Mouse (Mus musculus): ENCODE data around the gene Anapc15. TPM values are rescaled to one million over a fixed set of nuclear protein-coding genes. Genes with fewer than 3 reads are reported as not detected.
A peak's percentile ranks its signal among the peaks of the same experiment; 100 is the strongest.

Anapc15 gene
- polyA plus RNA-seq (2016; fragmentation: Nextera tagmentation; extraction: Ambion mirVana) = 118 and 119 TPM in 2 replicates

DNA sequence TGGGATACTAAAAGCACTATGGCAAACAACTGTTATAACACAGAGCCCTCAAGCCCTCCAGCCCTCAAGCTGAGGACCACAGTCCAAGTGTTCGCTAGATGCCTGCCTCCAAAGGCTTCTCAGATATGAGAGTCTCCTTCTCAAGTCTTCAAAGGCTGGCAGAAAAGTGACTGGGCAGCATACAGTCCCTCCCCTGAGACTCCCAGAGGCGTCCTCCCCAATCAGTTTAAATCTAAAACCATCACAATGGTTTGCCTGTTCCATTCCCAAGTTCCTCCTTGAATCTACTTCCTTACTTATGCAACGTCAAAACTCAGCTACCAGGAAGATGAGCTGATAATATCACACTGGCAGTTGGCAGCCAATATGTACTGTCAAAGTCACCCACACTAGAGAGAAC, at the start of gene Anapc15:
Anapc15 (plus strand) TSS at position 301 of the 400 bp plus-strand sequence.
- no peaks in the 10 kb centered on the region for H3K27me3 ChIP-seq (replicated peaks; ENCODE audit: low read depth, poor library complexity, severe bottlenecking)
- no peaks in the 10 kb centered on the region for H3K4me1 ChIP-seq
- no peaks in the 10 kb centered on the region for H3K36me3 ChIP-seq (replicated peaks)
- no peak within 1 kb of the TSS for H3K27ac ChIP-seq (replicated peaks)
- no peak for DNase-seq (ENCODE audit: low spot score)
- WGBS = 71% methylated on average over 3 of the region's 3 CpGs
- no peak within 1 kb of the TSS for H3K4me3 ChIP-seq
- H3K9me3 ChIP-seq = no peaks in the 10 kb centered on the region

DNA sequence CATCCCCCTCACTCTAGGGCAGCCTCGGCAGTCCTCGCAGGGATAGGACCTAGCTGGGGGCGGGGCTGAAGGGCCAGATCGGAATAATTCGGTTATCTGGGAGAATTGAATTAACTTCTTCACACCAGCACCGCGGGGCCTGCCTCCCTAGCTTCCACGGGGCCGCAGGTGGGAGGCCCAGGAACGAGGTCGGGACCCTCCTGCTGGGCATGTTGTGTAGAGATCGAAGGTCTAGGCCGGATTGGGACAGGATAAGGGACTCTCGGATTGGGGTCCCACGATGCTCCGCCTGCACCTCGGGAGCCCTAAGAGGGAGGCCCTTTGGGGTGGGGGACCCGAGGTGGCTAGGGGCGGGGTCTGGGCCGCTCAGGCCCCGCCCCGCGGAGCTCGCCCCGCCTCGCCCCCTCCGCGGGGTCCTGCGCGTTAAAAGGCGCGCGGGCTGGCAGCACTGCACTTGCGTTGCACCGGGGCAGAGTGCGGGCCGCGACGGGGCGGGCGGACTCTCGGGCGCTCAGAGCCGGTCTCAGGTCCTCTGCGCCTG, 45.6 kb upstream of the Anapc15 start, which contains the start of gene Phox2a:
Phox2a (plus strand) TSS at position 453 of the 541 bp plus-strand sequence.
- peak; percentile 36 for DNase-seq (ENCODE audit: low spot score)

DNA sequence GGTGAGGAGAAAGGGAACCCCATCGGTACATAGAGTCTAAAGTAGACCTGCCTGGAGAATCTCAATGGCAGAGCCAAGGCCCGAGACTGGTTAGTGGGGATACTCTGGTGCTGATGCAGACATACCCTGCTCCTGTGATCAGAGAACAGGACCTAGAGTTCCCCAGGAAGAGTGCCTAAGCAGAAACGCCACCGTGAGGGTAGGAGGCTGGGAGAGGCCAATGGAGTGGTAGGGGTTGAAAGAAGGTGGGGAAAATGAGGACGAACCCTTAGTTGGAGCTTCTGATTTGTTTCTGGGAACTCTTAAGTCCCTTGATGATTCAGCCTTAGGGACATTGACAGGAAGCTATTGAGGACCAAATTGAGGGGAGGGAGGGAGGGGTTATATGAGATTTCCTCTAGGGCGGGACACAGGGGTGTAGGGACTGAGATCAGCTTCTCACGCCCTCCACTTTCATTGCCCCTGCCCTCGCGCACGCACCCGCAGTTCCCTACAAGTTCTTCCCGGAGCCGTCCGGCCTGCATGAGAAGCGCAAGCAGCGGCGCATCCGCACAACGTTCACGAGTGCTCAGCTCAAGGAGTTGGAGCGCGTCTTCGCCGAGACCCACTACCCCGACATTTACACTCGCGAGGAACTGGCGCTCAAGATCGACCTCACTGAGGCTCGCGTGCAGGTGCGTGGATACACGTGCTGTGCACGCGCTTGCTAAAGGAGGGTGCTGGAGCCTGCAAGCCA, 43.1 kb upstream of the Anapc15 start:
- peak; percentile 55 for DNase-seq (ENCODE audit: low spot score)
- no peak overlapping the region; the same call in 1 of the 2 replicates for H3K27ac ChIP-seq (replicated peaks)

More for the DNA sequence above, 45.6 kb upstream of the Anapc15 start, which contains the start of gene Phox2a:
- Histone ChIP-seq H3K4me3 (peak within 1 kb of the TSS; percentile 52), H3K27ac (replicated peaks) (no peak within 1 kb of the TSS; the same call in 1 of the 2 replicates), H3K4me1 (peaks cover 41% of the 10 kb centered on the region), H3K27me3 (replicated peaks; ENCODE audit: low read depth, poor library complexity, severe bottlenecking) (peaks cover 78% of the 10 kb centered on the region), H3K36me3 (replicated peaks) (peaks cover 3% of the 10 kb centered on the region), H3K9me3 (no peaks in the 10 kb centered on the region)
- 1% methylated on average over 45 of the region's 45 CpGs for WGBS

DNA sequence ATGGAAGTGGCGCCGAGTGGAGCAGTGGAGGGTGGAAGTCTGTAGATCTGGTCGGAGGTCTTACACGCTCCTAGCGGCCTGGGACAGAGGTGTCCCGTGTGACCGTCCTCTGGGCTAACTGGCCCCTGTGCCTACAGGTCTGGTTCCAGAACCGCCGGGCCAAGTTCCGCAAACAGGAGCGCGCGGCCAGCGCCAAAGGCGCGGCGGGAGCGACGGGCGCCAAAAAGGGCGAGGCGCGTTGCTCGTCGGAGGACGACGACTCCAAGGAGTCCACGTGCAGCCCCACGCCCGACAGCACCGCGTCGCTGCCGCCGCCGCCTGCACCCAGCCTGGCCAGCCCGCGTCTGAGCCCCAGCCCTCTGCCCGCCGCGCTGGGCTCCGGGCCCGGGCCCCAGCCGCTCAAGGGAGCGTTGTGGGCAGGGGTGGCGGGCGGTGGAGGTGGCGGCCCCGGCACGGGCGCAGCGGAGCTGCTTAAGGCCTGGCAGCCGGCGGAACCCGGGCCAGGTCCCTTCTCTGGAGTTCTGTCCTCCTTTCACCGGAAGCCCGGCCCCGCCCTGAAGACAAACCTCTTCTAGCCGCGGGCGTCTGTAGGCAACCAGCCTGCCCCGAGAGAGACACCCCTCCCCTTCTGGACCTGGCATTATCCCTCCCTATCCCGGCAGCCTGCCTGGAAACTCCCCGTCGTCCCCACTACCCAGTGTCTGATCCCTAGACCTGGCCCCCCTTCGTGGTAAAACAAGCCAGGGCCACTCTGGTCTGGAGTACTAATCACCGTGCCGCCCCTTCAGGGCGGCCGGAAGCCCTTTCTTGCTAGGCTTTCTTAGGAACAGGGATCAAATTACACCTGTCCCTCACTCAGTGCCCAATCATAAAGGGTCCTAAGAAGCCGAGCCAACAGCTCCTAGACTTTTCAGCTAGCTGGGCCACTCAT, 41.7 kb upstream of the Anapc15 start:
- peak; percentile 88 for DNase-seq (ENCODE audit: low spot score)
- whole genome bisulfite sequencing = under 1% methylated on average over 71 of the region's 71 CpGs
- Histone ChIP-seq H3K4me1 (peaks cover 55% of the 10 kb centered on the region), H3K4me3 (peak overlapping the region; percentile 64), H3K27ac (replicated peaks) (peak overlapping the region; percentile 90), H3K9me3 (no peaks in the 10 kb centered on the region), H3K27me3 (replicated peaks; ENCODE audit: low read depth, poor library complexity, severe bottlenecking) (peaks cover 75% of the 10 kb centered on the region), H3K36me3 (replicated peaks) (peaks cover 42% of the 10 kb centered on the region)

More for the DNA sequence above, 43.1 kb upstream of the Anapc15 start:
- peaks cover 55% of the 10 kb centered on the region for H3K4me1 ChIP-seq
- peak overlapping the region; percentile 64 for H3K4me3 ChIP-seq
- WGBS = 2% methylated on average over 35 of the region's 35 CpGs
- peaks cover 29% of the 10 kb centered on the region for H3K36me3 ChIP-seq (replicated peaks)
- peaks cover 89% of the 10 kb centered on the region for H3K27me3 ChIP-seq (replicated peaks; ENCODE audit: low read depth, poor library complexity, severe bottlenecking)
- no peaks in the 10 kb centered on the region for H3K9me3 ChIP-seq

DNA sequence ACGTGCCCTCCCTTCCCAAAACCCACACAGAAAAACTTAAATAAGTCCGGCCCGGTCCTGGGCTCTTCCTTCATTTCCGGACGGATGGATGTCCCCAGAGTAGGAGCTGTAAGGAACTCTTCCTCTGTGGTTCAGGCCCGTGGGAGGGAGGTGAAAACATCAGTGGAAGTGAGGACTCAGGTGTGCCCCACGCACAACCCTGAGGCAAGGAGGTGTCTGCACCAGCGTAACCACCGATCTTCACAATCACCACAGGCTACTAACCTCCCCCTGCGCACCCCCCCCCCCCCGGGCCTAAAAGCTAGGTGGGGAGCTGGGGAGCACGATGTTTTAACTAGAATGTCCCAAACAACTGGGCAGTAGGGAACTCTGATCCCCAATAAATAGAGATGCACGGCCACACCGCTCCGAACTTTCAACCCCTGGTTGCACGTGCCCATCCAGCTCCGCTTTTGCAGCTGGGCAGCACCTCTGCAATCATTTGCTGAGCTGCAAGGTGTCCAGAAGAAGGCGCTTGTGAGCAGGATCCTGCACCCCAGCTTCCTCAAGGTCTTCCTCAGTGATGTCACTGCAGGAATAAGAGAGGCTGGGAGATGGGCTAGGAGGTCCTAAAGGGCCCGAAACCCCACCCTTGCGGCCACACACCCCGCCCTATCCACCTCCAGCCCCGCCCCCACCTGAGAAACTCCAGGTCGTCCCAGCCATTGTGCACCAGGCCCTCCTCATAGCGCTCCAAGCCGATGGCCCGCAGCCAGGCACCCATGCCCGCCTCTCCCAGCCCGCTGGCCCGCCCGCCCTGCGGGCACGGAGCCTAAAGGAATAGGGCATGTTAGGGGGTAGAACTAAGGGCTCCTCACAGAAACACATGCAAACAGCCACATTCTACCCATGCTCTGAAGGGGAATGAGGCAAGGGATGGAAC, 40.4 kb upstream of the Anapc15 start:
- H3K4me3 ChIP-seq = 0 out of 2 replicates have a peak overlapping the region, but pooled peaks have one; percentile 64
- H3K27me3 ChIP-seq (replicated peaks; ENCODE audit: low read depth, poor library complexity, severe bottlenecking) = peaks cover 63% of the 10 kb centered on the region
- H3K27ac ChIP-seq (replicated peaks) = no peak overlapping the region
- peaks cover 49% of the 10 kb centered on the region for H3K4me1 ChIP-seq
- H3K36me3 ChIP-seq (replicated peaks) = peaks cover 55% of the 10 kb centered on the region
- 27% methylated on average over 32 of the region's 32 CpGs for WGBS
- H3K9me3 ChIP-seq = no peaks in the 10 kb centered on the region
- DNase-seq (ENCODE audit: low spot score) = peak; percentile 62

DNA sequence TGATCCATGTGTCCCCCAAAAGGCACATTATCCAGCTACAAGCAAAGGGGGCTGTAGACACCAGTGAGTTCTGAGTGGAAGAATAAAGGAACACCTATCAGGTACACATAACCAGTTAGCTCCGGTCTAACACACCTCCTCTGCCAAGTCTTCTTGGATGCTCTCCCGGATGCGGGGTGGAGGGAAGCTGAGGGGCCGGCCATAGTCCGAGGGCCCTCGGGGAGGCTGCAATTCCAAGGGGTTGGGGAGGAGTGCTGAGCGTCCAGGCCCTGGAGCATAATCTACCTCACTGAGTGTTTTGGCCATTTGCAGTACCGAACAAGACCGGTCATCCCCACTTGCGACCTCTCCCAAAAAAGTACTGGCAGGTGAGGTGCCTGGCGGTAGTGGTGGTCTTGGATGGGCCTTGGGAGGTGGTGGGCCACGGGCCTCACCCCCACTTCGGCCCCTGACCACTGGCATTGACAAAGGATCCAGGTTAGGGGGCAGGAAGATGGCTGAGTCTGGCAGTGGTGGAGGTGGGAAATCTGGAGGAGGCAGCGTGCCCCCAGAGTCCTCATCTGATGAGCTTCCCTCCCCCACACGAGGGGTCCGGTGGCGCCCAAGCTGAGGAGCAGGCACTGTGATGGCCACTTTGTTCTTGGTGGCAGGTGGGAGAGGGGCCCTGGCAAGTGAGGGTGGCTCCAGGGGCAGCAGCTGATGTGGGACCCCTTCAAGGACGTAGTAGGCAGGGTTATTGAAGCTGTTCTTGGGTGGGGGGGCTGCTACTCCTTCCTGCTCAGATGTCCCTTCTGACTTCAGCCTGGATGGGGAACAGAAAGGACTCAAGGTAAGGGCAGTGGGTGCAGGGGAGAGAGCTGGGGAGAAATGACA, 39.5 kb upstream of the Anapc15 start:
- H3K27ac ChIP-seq (replicated peaks) = no peak overlapping the region
- peaks cover 64% of the 10 kb centered on the region for H3K36me3 ChIP-seq (replicated peaks)
- WGBS = 85% methylated on average over 18 of the region's 18 CpGs
- H3K4me1 ChIP-seq = peaks cover 43% of the 10 kb centered on the region
- H3K27me3 ChIP-seq (replicated peaks; ENCODE audit: low read depth, poor library complexity, severe bottlenecking) = peaks cover 54% of the 10 kb centered on the region
- DNase-seq (ENCODE audit: low spot score) = no peak
- 0 out of 2 replicates have a peak overlapping the region, but pooled peaks have one; percentile 6 for H3K4me3 ChIP-seq
- no peaks in the 10 kb centered on the region for H3K9me3 ChIP-seq

DNA sequence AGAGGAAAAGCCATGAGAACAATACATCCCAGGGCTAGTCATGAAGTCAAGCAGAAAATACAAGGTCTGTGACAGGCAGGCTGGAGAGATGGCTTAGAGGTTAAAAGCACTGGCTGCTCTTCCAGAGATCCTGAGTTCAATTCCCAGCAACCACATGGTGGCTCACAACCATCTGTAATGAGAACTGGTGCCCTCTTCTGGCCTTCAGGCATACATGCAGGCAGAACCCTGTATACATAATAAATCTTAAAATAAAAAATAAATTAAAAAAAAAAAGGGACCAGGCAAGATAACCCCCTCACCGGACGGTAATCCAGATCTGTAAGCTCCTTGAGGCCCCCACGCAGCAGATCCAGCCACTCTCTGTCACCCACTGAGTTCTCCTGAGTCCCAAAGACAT, 33.1 kb upstream of the Anapc15 start:
- DNase-seq (ENCODE audit: low spot score) = no peak
- Histone ChIP-seq H3K36me3 (replicated peaks) (peaks cover 91% of the 10 kb centered on the region), H3K4me1 (peaks cover 19% of the 10 kb centered on the region), H3K27ac (replicated peaks) (no peak overlapping the region), H3K4me3 (no peak overlapping the region), H3K9me3 (no peaks in the 10 kb centered on the region), H3K27me3 (replicated peaks; ENCODE audit: low read depth, poor library complexity, severe bottlenecking) (no peaks in the 10 kb centered on the region)
- 99% methylated on average over 3 of the region's 3 CpGs for WGBS

DNA sequence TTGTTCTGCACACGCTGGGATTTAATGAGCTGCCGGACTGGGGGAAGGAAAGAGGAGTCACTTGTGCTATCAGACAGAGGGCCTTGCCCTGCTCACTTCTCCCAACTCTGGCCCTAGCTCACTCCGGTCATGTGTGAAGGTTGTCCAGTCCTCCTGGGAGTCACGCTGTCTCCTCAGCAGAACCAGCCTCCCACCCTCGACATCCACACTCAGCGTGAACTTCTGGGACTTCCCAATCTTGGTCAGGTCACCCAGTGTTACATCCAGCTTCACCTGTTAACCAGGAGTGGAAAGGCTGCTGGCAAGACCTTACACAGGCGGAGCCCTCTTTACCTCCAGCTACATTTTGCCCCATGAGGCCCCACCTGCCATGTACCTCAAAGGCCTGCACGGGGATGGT, 32.1 kb upstream of the Anapc15 start:
- no peaks in the 10 kb centered on the region for H3K9me3 ChIP-seq
- H3K36me3 ChIP-seq (replicated peaks) = peaks cover 80% of the 10 kb centered on the region
- no peak overlapping the region for H3K27ac ChIP-seq (replicated peaks)
- H3K27me3 ChIP-seq (replicated peaks; ENCODE audit: low read depth, poor library complexity, severe bottlenecking) = no peaks in the 10 kb centered on the region
- WGBS = 92% methylated on average over 8 of the region's 8 CpGs
- H3K4me3 ChIP-seq = no peak overlapping the region
- H3K4me1 ChIP-seq = peaks cover 29% of the 10 kb centered on the region
- DNase-seq (ENCODE audit: low spot score) = no peak

DNA sequence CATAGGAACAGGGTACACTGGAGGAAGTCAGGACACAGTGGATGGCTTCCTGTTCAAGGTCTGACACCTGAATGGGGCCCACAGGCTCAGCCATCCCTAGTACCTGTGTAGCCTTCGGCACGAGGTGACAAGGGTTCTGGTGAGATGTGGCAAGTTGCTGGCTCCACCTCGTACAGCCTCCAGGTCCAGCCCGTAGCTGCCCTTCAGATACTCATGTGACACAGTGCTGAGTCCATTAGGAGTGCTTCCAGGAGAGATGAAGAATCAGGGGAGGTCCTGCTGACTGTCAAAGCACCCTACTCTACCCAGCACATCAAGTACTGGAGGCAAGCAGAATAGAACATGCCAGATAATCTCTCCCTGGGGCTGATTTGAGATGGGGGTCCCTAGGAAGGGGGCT, 31.1 kb upstream of the Anapc15 start:
- Histone ChIP-seq H3K4me3 (no peak overlapping the region), H3K27ac (replicated peaks) (no peak overlapping the region), H3K4me1 (peaks cover 29% of the 10 kb centered on the region), H3K9me3 (no peaks in the 10 kb centered on the region), H3K36me3 (replicated peaks) (peaks cover 71% of the 10 kb centered on the region), H3K27me3 (replicated peaks; ENCODE audit: low read depth, poor library complexity, severe bottlenecking) (no peaks in the 10 kb centered on the region)
- DNase-seq (ENCODE audit: low spot score) = no peak
- WGBS = 93% methylated on average over 4 of the region's 4 CpGs

DNA sequence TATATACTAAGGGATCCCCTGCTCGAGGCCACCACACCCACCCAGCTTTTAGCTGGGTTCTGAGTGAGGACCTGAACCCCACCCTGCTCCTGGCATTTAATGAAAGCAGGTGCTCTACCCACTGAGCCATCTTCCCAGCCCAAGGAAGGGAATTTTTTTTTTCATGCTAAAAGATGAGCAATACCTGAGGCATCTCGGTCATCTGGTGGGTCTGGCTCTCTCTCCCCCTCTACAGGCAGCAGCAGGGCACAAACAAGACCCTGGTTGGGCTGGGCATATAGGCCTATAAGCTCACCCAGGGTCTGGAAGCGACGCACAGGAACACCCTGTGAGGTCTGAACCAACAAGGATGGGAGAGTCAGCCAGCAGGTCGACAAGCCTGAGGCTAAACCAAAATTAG, 30.2 kb upstream of the Anapc15 start:
- no peak for DNase-seq (ENCODE audit: low spot score)
- Histone ChIP-seq H3K27me3 (replicated peaks; ENCODE audit: low read depth, poor library complexity, severe bottlenecking) (no peaks in the 10 kb centered on the region), H3K36me3 (replicated peaks) (peaks cover 61% of the 10 kb centered on the region), H3K4me3 (no peak overlapping the region), H3K27ac (replicated peaks) (no peak overlapping the region), H3K4me1 (peaks cover 33% of the 10 kb centered on the region), H3K9me3 (no peaks in the 10 kb centered on the region)
- WGBS = 74% methylated on average over 5 of the region's 5 CpGs

All from embryonic facial prominence, embryonic 10.5 days (tissue).